Mouse (Mus musculus) MEL (cell line): Measurements from ENCODE around the gene Il4ra. TPM values are rescaled to one million over a fixed set of nuclear protein-coding genes. Genes with fewer than 3 reads are reported as not detected.

ENCODE experiments used
- DNase-seq: peaks from one replicate; pipeline ENCODE4 v3.0.0; 2011; ENCODE audit warnings: low read depth, low spot score
- H3K27ac ChIP-seq: 2 replicates; pipeline ENCODE4 v1.5.1; 2012; ENCODE audit warnings: low read depth, mild to moderate bottlenecking, control low read depth, low read length, moderate library complexity; ENCODE audit not compliant: control insufficient read depth
- H3K27me3 ChIP-seq, 2 experiments: fragments of 150-350 bp in 1 of 2; sonication (generic) in 1 of 2; 2 replicates each; pipeline ENCODE4 v1.6.1; 2012; ENCODE audit warnings: low read length in 2 of 2, mild to moderate bottlenecking in 2 of 2, improper control_type of control experiment in 1 of 2, moderate library complexity in 1 of 2; ENCODE audit not compliant: insufficient read depth in 2 of 2, control insufficient read depth in 1 of 2
- H3K36me3 ChIP-seq, 2 experiments: 2 replicates each; pipeline ENCODE4 v1.6.1; 2012 to 2014; ENCODE audit warnings: low read length in 2 of 2, improper control_type of control experiment in 1 of 2, inconsistent platforms in 1 of 2, mild to moderate bottlenecking in 1 of 2; ENCODE audit not compliant: insufficient read depth in 2 of 2, control insufficient read depth in 1 of 2
- H3K4me1 ChIP-seq, 2 experiments: fragments of 150-350 bp in 1 of 2; sonication (generic) in 1 of 2; 2 replicates each; pipeline ENCODE4 v1.6.1; 2012; ENCODE audit warnings: low read length in 2 of 2, improper control_type of control experiment in 1 of 2, mild to moderate bottlenecking in 1 of 2; ENCODE audit not compliant: insufficient read depth in 2 of 2, control insufficient read depth in 1 of 2
- H3K4me3 ChIP-seq, 2 experiments: fragments of 150-350 bp in 1 of 2; sonication (generic) in 1 of 2; 2 replicates each; pipeline ENCODE4 v1.5.1; 2012; ENCODE audit warnings: low read depth in 2 of 2, low read length in 2 of 2, mild to moderate bottlenecking in 2 of 2, moderate library complexity in 2 of 2, control low read depth in 1 of 2, improper control_type of control experiment in 1 of 2; ENCODE audit not compliant: control insufficient read depth in 1 of 2, insufficient read depth in 1 of 2
- H3K79me2 ChIP-seq: 2 replicates; pipeline ENCODE4 v1.6.1; 2012; ENCODE audit warnings: mild to moderate bottlenecking, low read length, moderate library complexity; ENCODE audit not compliant: control insufficient read depth, poor library complexity, insufficient read depth
- H3K9ac ChIP-seq: 2 replicates; pipeline ENCODE4 v1.6.1; 2012; ENCODE audit warnings: low read depth, mild to moderate bottlenecking, control low read depth, low read length, moderate library complexity; ENCODE audit not compliant: control insufficient read depth, poor library complexity, severe bottlenecking
- H3K9me3 ChIP-seq: fragments of 150-350 bp; sonication (generic); replicated peaks from 2 replicates; pipeline ENCODE4 v1.6.1; 2012; ENCODE audit warnings: mild to moderate bottlenecking, low read length, improper control_type of control experiment, moderate library complexity; ENCODE audit not compliant: insufficient read depth
- ELF1 ChIP-seq: IDR thresholded peaks from 2 replicates; pipeline ENCODE4 v1.6.1; 2014; ENCODE audit warnings: low read depth, mild to moderate bottlenecking, inconsistent platforms, low read length, improper control_type of control experiment, moderate library complexity
- EP300 ChIP-seq, 2 experiments: IDR thresholded peaks; 2 replicates each; pipeline ENCODE4 v1.6.1; 2011; ENCODE audit warnings: improper control_type of control experiment in 2 of 2, low read length in 2 of 2, low read depth in 1 of 2, mild to moderate bottlenecking in 1 of 2
- GABPA ChIP-seq: IDR thresholded peaks from 2 replicates; pipeline ENCODE4 v1.6.1; 2012; ENCODE audit warnings: low read depth, mild to moderate bottlenecking, inconsistent platforms, low read length, improper control_type of control experiment, moderate library complexity
- HCFC1 ChIP-seq: IDR thresholded peaks from 2 replicates; pipeline ENCODE4 v1.6.1; 2012; ENCODE audit warnings: low read depth, mild to moderate bottlenecking, inconsistent platforms, low read length, improper control_type of control experiment, moderate library complexity
- KAT2A ChIP-seq: conservative IDR thresholded peaks from 2 replicates; pipeline ENCODE4 v1.6.1; 2012; ENCODE audit warnings: low read depth, low read length, improper control_type of control experiment, inconsistent platforms
- MAX ChIP-seq: IDR thresholded peaks from 2 replicates; pipeline ENCODE4 v1.6.1; 2011; ENCODE audit warnings: low read length, improper control_type of control experiment
- MAZ ChIP-seq: IDR thresholded peaks from 2 replicates; pipeline ENCODE4 v1.6.1; 2012; ENCODE audit warnings: low read depth, mild to moderate bottlenecking, inconsistent platforms, low read length, improper control_type of control experiment
- MXI1 ChIP-seq: IDR thresholded peaks from 2 replicates; pipeline ENCODE4 v1.6.1; 2011; ENCODE audit warnings: mild to moderate bottlenecking, low read depth, low read length, improper control_type of control experiment
- POLR2AphosphoS5 ChIP-seq: IDR thresholded peaks from 2 replicates; pipeline ENCODE4 v1.6.1; 2012; ENCODE audit warnings: low read depth, borderline replicate concordance, mild to moderate bottlenecking, inconsistent platforms, low read length, moderate library complexity, mixed read lengths
- RCOR1 ChIP-seq: IDR thresholded peaks from 2 replicates; pipeline ENCODE4 v1.6.1; 2012; ENCODE audit warnings: low read depth, mild to moderate bottlenecking, inconsistent platforms, low read length, improper control_type of control experiment
- TAL1 ChIP-seq: IDR thresholded peaks from 2 replicates; pipeline ENCODE4 v1.6.1; 2012; ENCODE audit warnings: mild to moderate bottlenecking, inconsistent platforms, low read length, moderate library complexity, mixed read lengths
- TCF12 ChIP-seq: IDR thresholded peaks from 2 replicates; pipeline ENCODE4 v1.6.1; 2014; ENCODE audit warnings: low read depth, mild to moderate bottlenecking, inconsistent platforms, low read length, improper control_type of control experiment, moderate library complexity
- ZKSCAN1 ChIP-seq: IDR thresholded peaks from 2 replicates; pipeline ENCODE4 v1.6.1; 2012; ENCODE audit warnings: low read depth, mild to moderate bottlenecking, inconsistent platforms, low read length, improper control_type of control experiment, moderate library complexity
- ZMIZ1 ChIP-seq: IDR thresholded peaks from 2 replicates; pipeline ENCODE4 v1.6.1; 2012; ENCODE audit warnings: low read depth, mild to moderate bottlenecking, inconsistent platforms, low read length, improper control_type of control experiment, moderate library complexity
- ZNF384 ChIP-seq: IDR thresholded peaks from 2 replicates; pipeline ENCODE4 v1.6.1; 2012; ENCODE audit warnings: low read depth, mild to moderate bottlenecking, inconsistent platforms, low read length, improper control_type of control experiment
- polyA plus RNA-seq, 2 experiments: library from polyadenylated mRNA; stranded (reverse) in 1 of 2; unstranded in 1 of 2; fragments of >175 nt in 1 of 2; fragments of >200 nt in 1 of 2; gene quantifications; 2 replicates each; pipeline versions ENCODE4 v1.2.1 to v1.2.4; 2012; ENCODE audit warnings: low replicate concordance in 2 of 2, low read depth in 1 of 2; ENCODE audit not compliant: insufficient read length in 2 of 2, insufficient read depth in 1 of 2, missing spikeins in 1 of 2
- total RNA-seq: library from RNA; depleted of rRNA; stranded (reverse); fragments of 300-350 nt; gene quantifications from 2 replicates; pipeline ENCODE4 v1.2.3, GENCODE M21; 2012

Il4ra gene
- total and polyA plus RNA-seq, 3 experiments, result 3.6 to 5.0 TPM; not detected in 1

DNA sequence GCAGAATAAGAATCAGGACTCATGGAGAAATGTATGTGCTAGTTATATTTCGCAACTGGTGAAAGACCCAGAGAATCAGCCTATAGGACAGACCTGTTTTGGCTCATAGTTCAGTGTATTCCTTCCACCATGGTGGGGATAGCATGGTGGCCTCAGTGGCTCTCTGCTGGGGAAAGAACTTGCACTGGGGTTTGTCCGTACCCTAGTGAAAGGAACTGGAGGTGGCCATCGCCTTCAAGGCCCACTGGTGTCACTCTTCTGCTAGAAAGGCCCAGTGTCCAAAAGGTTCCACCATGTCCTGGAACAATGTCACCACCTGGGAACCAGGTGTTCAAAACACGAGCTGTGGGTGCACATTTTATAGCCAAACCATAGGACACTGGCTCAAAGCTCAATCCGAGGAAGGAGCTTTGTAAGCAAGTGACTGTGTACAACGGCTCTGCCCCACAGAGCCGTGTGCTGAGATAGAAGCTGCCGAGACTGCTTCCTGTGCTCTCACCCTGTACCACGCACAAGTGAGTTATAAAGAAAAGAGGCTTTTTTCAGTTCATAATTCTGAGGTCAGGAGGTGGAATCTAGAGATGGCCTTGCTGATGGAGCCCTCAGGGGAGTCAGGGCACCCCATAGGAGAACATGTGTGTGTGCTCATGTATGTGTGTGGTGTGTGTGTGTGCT lies 27.8 kb downstream of the Il4ra start:
- no peak overlapping the region for H3K4me3 ChIP-seq
- H3K36me3 ChIP-seq, result no peaks in the 10 kb centered on the region
- no peaks in the 10 kb centered on the region for H3K9me3 ChIP-seq
- H3K79me2 ChIP-seq, result no peaks in the 10 kb centered on the region
- H3K9ac ChIP-seq, result no peak overlapping the region
- H3K27me3 ChIP-seq, result no peaks in the 10 kb centered on the region
- DNase-seq, result no peak
- H3K27ac ChIP-seq, result no peak overlapping the region
- TF ChIP-seq ZNF384 (no peak), MAZ (no peak), KAT2A (no peak)
- H3K4me1 ChIP-seq, result peaks cover 0 to 4% of the 10 kb centered on the region in 2 experiments; a peak in 1 of 4 replicates

- no peak for DNase-seq
- Histone ChIP-seq H3K36me3 (no peaks in the 10 kb centered on the region), H3K27ac (no peak overlapping the region), H3K27me3 (no peaks in the 10 kb centered on the region), H3K79me2 (no peaks in the 10 kb centered on the region), H3K4me1 (peaks cover 0 to 4% of the 10 kb centered on the region in 2 experiments; a peak in 1 of 4 replicates), H3K9me3 (no peaks in the 10 kb centered on the region), H3K9ac (no peak overlapping the region), H3K4me3 (no peak overlapping the region)
- no peak for TF ChIP-seq RCOR1
- peak; percentile 89; the same call in 1 of the 2 replicates for TF ChIP-seq POLR2AphosphoS5
- TF ChIP-seq EP300 (IDR thresholded peaks at IDR 0.05; ENCODE audit: low read depth in 1 of 2, low read length in 2 of 2), result no peak
- TF ChIP-seq TAL1, result no peak
- no peak for TF ChIP-seq ZMIZ1
Measured at GRCm38 (mm10) chr7:125580220-125580549, 28.3 kb downstream of the Il4ra start.

GRCm38 (mm10) chr7:125580625-125581316 lies 28.9 kb downstream of the Il4ra start:
- Histone ChIP-seq H3K9ac (no peak overlapping the region), H3K4me3 (no peak overlapping the region), H3K36me3 (no peaks in the 10 kb centered on the region), H3K27me3 (no peaks in the 10 kb centered on the region), H3K9me3 (no peaks in the 10 kb centered on the region), H3K79me2 (no peaks in the 10 kb centered on the region), H3K4me1 (peaks cover 0 to 4% of the 10 kb centered on the region in 2 experiments; a peak in 1 of 4 replicates), H3K27ac (no peak overlapping the region)
- no peak for DNase-seq
- TF ChIP-seq TAL1, result no peak
- no peak for TF ChIP-seq ZKSCAN1
- TF ChIP-seq HCFC1, result no peak
- TF ChIP-seq MAX, result no peak
- TF ChIP-seq TCF12, result no peak
- no peak for TF ChIP-seq MXI1
- TF ChIP-seq GABPA, result no peak
- TF ChIP-seq ELF1, result no peak
- TF ChIP-seq ZMIZ1, result no peak
